In genomic region chr3:95203880-95204279, GRCm38 (mm10) we compare ENCODE assay signal across 22 mouse cellular contexts. TPM values are rescaled to one million over a fixed set of nuclear protein-coding genes. Genes with fewer than 3 reads are reported as not detected.
DNase-seq lines count a peak whose midpoint lies in the region; ATAC-seq and TF ChIP-seq lines count a peak whose summit lies in the region.
"Had no signal": no experiment of that assay in that cellular context is flagged by ENCODE, and none has a peak within 500 bp of the region (broad histone marks: within the 10 kb centered on the region; RNA-seq: fewer than 3 reads in every experiment).

No protein-coding gene starts in this region.

- no peaks in the 10 kb centered on the region for H3K4me1 ChIP-seq in midbrain, embryonic 11.5 days (ENCODE audit: control insufficient read depth, insufficient read depth, low read length)
- H3K4me1 ChIP-seq in midbrain, postnatal 0 days (ENCODE audit: insufficient read depth, low read length): no peaks in the 10 kb centered on the region
- H3K4me1 ChIP-seq: forebrain, embryonic 12.5 days; heart, embryonic 10.5 days; hindbrain, embryonic 12.5 days had no signal

- no peak overlapping the region for H3K4me2 ChIP-seq in midbrain, embryonic 11.5 days
- no peak overlapping the region for H3K4me2 ChIP-seq in midbrain, postnatal 0 days (ENCODE audit: low read depth, low read length, poor library complexity, severe bottlenecking)
- H3K4me2 ChIP-seq: embryonic facial prominence, embryonic 13.5 days; forebrain, embryonic 12.5 days; hindbrain, embryonic 12.5 days had no signal

- H3K36me3 ChIP-seq in midbrain, embryonic 11.5 days (ENCODE audit: control insufficient read depth, insufficient read depth, low read length): peaks cover 24% of the 10 kb centered on the region
- peaks cover 38% of the 10 kb centered on the region for H3K36me3 ChIP-seq in midbrain, postnatal 0 days (ENCODE audit: insufficient read depth, low read length)

- peak; percentile 33 to 63 for DNase-seq in layer of hippocampus, adult 2 months (ENCODE audit: low spot score in 2 of 2)
- DNase-seq in layer of hippocampus, adult 9-10 months (ENCODE audit: low spot score): no peak
- DNase-seq in midbrain, embryonic 11.5 days (ENCODE audit: low spot score, missing footprints): peak; percentile 68
- DNase-seq in midbrain, postnatal 0 days (ENCODE audit: low spot score): no peak
- DNase-seq in right cerebral cortex, postnatal 25 days: peak; percentile 25
- DNase-seq in kidney, adult 9 months: no peak
- DNase-seq: adrenal gland, postnatal 14 days; cerebellum, adult 18-20 months; cerebellum, adult 9-11 months; cerebellum, postnatal 36 days; gastrocnemius, postnatal 10 days; heart, adult 18-20 months; heart, postnatal 10 days; heart, postnatal 4 days had no signal

- H3K9ac ChIP-seq in midbrain, embryonic 11.5 days (ENCODE audit: low read length): no peak overlapping the region
- no peak overlapping the region for H3K9ac ChIP-seq in midbrain, postnatal 0 days (replicated peaks; ENCODE audit: low read length, poor library complexity, severe bottlenecking)
- H3K9ac ChIP-seq: embryonic facial prominence, embryonic 13.5 days; forebrain, embryonic 12.5 days; hindbrain, embryonic 12.5 days had no signal

- H3K4me3 ChIP-seq in layer of hippocampus, adult 2 months: no peak overlapping the region
- H3K4me3 ChIP-seq in midbrain, embryonic 11.5 days (ENCODE audit: low read depth, low read length): no peak overlapping the region
- H3K4me3 ChIP-seq in midbrain, postnatal 0 days (ENCODE audit: low read depth, low read length): no peak overlapping the region
- H3K4me3 ChIP-seq: embryonic facial prominence, embryonic 13.5 days; forebrain, embryonic 12.5 days; heart, embryonic 10.5 days; hindbrain, embryonic 12.5 days had no signal

- no peaks in the 10 kb centered on the region for H3K27me3 ChIP-seq in midbrain, embryonic 11.5 days (ENCODE audit: control insufficient read depth, insufficient read depth, low read length)
- H3K27me3 ChIP-seq in midbrain, postnatal 0 days (ENCODE audit: insufficient read depth, low read length): no peaks in the 10 kb centered on the region
- H3K27me3 ChIP-seq: CH12.LX; embryonic facial prominence, embryonic 13.5 days; forebrain, embryonic 12.5 days; hindbrain, embryonic 12.5 days; Patski had no signal

- peak overlapping the region; percentile 15; the same call in 1 of the 2 replicates for H3K27ac ChIP-seq in layer of hippocampus, adult 2 months
- H3K27ac ChIP-seq in midbrain, embryonic 11.5 days (ENCODE audit: low read depth, low read length): no peak overlapping the region
- no peak overlapping the region for H3K27ac ChIP-seq in midbrain, postnatal 0 days (ENCODE audit: low read depth, low read length)
- H3K27ac ChIP-seq: embryonic facial prominence, embryonic 13.5 days; forebrain, embryonic 12.5 days; heart, embryonic 10.5 days; hindbrain, embryonic 12.5 days had no signal

- no peak for TF ChIP-seq CTCF in layer of hippocampus, adult 2 months (conservative IDR thresholded peaks at IDR 0.05)
- no peak for TF ChIP-seq CTCF in midbrain, postnatal 0 days (IDR thresholded peaks at IDR 0.05)

- ATAC-seq in midbrain, embryonic 11.5 days (ENCODE audit: low FRiP score): no peak
- ATAC-seq in midbrain, postnatal 0 days (ENCODE audit: low FRiP score): no peak
- ATAC-seq: activated CD4-positive, CD25-positive, alpha-beta regulatory T cell, adult 4 months; forebrain, embryonic 16.5 days; Patski had no signal

- H3K9me3 ChIP-seq in midbrain, embryonic 11.5 days (ENCODE audit: control insufficient read depth, low read length): no peaks in the 10 kb centered on the region
- H3K9me3 ChIP-seq in midbrain, postnatal 0 days (ENCODE audit: low read length): no peaks in the 10 kb centered on the region
- H3K9me3 ChIP-seq: embryonic facial prominence, embryonic 13.5 days; forebrain, embryonic 12.5 days; heart, embryonic 10.5 days; hindbrain, embryonic 12.5 days had no signal

- WGBS in midbrain, embryonic 11.5 days: 92% methylated on average over 6 of the region's 6 CpGs
- 87% methylated on average over 6 of the region's 6 CpGs for WGBS in midbrain, postnatal 0 days

RNA-seq across cellular contexts. Expression of gene Gabpb2, which starts 13.8 kb away (rescaled TPM):
- total RNA-seq in layer of hippocampus, adult 2 months (2021): 10 to 100 TPM; 15.4 to 20.0 TPM
- 6.0 and 6.9 TPM in 2 replicates for polyA plus RNA-seq in midbrain, embryonic 11.5 days (2014; fragmentation: Nextera tagmentation; extraction: Ambion mirVana)
- 6.5 and 7.6 TPM in 2 replicates for total RNA-seq in midbrain, postnatal 0 days (2014; rRNA removed)
- 1.5 and 1.6 TPM in 2 replicates for polyA plus RNA-seq in midbrain, postnatal 0 days (2015; fragmentation: Nextera tagmentation; extraction: Ambion mirVana)

RNA-seq across cellular contexts. Expression of gene Cdc42se1, which starts 24.7 kb away (rescaled TPM):
- 10 to 100 TPM; 67.5 to 77.5 TPM for total RNA-seq in layer of hippocampus, adult 2 months (2021)
- polyA plus RNA-seq in midbrain, embryonic 11.5 days (2014; fragmentation: Nextera tagmentation; extraction: Ambion mirVana): 105 and 106 TPM in 2 replicates
- 35.0 and 54.7 TPM in 2 replicates for total RNA-seq in midbrain, postnatal 0 days (2014; rRNA removed)
- 40.9 and 41.4 TPM in 2 replicates for polyA plus RNA-seq in midbrain, postnatal 0 days (2015; fragmentation: Nextera tagmentation; extraction: Ambion mirVana)

RNA-seq across cellular contexts. Expression of gene Mllt11, which starts 28.1 kb away (rescaled TPM):
- total RNA-seq in layer of hippocampus, adult 2 months (2021): 100 to 1,000 TPM; 287 to 294 TPM
- polyA plus RNA-seq in midbrain, embryonic 11.5 days (2014; fragmentation: Nextera tagmentation; extraction: Ambion mirVana): 124 and 144 TPM in 2 replicates
- 301 and 367 TPM in 2 replicates for total RNA-seq in midbrain, postnatal 0 days (2014; rRNA removed)
- polyA plus RNA-seq in midbrain, postnatal 0 days (2015; fragmentation: Nextera tagmentation; extraction: Ambion mirVana): 738 and 774 TPM in 2 replicates

RNA-seq across cellular contexts. Expression of gene Gm128, which starts 37.5 kb away (rescaled TPM):
- under 1 TPM; 0.25 to 0.54 TPM for total RNA-seq in layer of hippocampus, adult 2 months (2021)
- 0.18 and 0.48 TPM in 2 replicates for polyA plus RNA-seq in midbrain, embryonic 11.5 days (2014; fragmentation: Nextera tagmentation; extraction: Ambion mirVana)
- total RNA-seq in midbrain, postnatal 0 days (2014; rRNA removed): 0.24 and 0.49 TPM in 2 replicates
- polyA plus RNA-seq in midbrain, postnatal 0 days (2015; fragmentation: Nextera tagmentation; extraction: Ambion mirVana): 0.19 and 0.27 TPM in 2 replicates
- total RNA-seq: adrenal gland, postnatal 14 days; CH12.LX; heart, adult 18-20 months had no signal
- polyA plus RNA-seq: forebrain, embryonic 16.5 days had no signal

RNA-seq across cellular contexts. Expression of gene Sema6c, which starts 43.6 kb away (rescaled TPM):
- 10 to 100 TPM; 33.9 to 46.6 TPM for total RNA-seq in layer of hippocampus, adult 2 months (2021)
- polyA plus RNA-seq in midbrain, embryonic 11.5 days (2014; fragmentation: Nextera tagmentation; extraction: Ambion mirVana): 14.1 and 17.8 TPM in 2 replicates
- total RNA-seq in midbrain, postnatal 0 days (2014; rRNA removed): 126 and 148 TPM in 2 replicates
- 17.1 and 18.4 TPM in 2 replicates for polyA plus RNA-seq in midbrain, postnatal 0 days (2015; fragmentation: Nextera tagmentation; extraction: Ambion mirVana)
- polyA plus RNA-seq: activated CD4-positive, CD25-positive, alpha-beta regulatory T cell, adult 4 months had no signal

Comparison
In these comparisons a context has a peak if more than half of its experiments do, and no peak if none do; other contexts are left out.
1. DNase-seq: peak in layer of hippocampus, adult 2 months (2 of 2), midbrain, embryonic 11.5 days (single experiment) and right cerebral cortex, postnatal 25 days (single experiment); none in layer of hippocampus, adult 9-10 months (single experiment), midbrain, postnatal 0 days (single experiment) and kidney, adult 9 months (single experiment).